Mouse (Mus musculus) bone marrow macrophage, adult 2 months (primary cell): ENCODE results near the gene Pla2g16.

Experiments
- CTCF ChIP-seq: IDR thresholded peaks from 2 replicates; pipeline ENCODE4 v1.5.1; 2012; ENCODE audit warnings: low read depth, mild to moderate bottlenecking, low read length, moderate library complexity
- POLR2A ChIP-seq: IDR thresholded peaks from 2 replicates; pipeline ENCODE4 v1.6.1; 2012; ENCODE audit warnings: mild to moderate bottlenecking, low read depth, low read length, borderline replicate concordance

GRCm38 (mm10) chr19:7616231-7616930, 59.1 kb downstream of the Pla2g16 start:
- no peak for TF ChIP-seq CTCF
- no peak for TF ChIP-seq POLR2A
